Mouse (Mus musculus) heart, embryonic 10.5 days (tissue): ENCODE measurements around the gene Ccnt1. TPM values are rescaled to one million over a fixed set of nuclear protein-coding genes. Genes with fewer than 3 reads are reported as not detected.
"Not testable (repeated sequence)": the region's sequence is repeated elsewhere in the genome, so short reads cannot be mapped to it uniquely, and the experiment has no call there.

Source experiments
- DNase-seq: peaks from one replicate; pipeline ENCODE4 v3.0.0-alpha.2; 2017; ENCODE audit warnings: low spot score
- H3K27ac ChIP-seq: fragments of 300-500 bp; sonication (generic); 2 replicates; pipeline ENCODE4 v1.5.1; 2016; ENCODE audit warnings: mild to moderate bottlenecking
- H3K27me3 ChIP-seq: fragments of 300-500 bp; sonication (generic); 2 replicates; pipeline ENCODE4 v1.6.1; 2016; ENCODE audit warnings: mild to moderate bottlenecking; ENCODE audit not compliant: poor library complexity, insufficient read depth, severe bottlenecking
- H3K36me3 ChIP-seq: fragments of 300-500 bp; sonication (generic); 2 replicates; pipeline ENCODE4 v1.6.1; 2016; ENCODE audit warnings: mild to moderate bottlenecking, moderate library complexity
- H3K4me1 ChIP-seq: fragments of 300-500 bp; sonication (generic); 2 replicates; pipeline ENCODE4 v1.6.1; 2016; ENCODE audit warnings: mild to moderate bottlenecking
- H3K4me3 ChIP-seq: fragments of 300-500 bp; sonication (generic); 2 replicates; pipeline ENCODE4 v1.5.1; 2016; ENCODE audit warnings: mild to moderate bottlenecking, moderate library complexity
- H3K9me3 ChIP-seq: fragments of 300-500 bp; sonication (generic); 2 replicates; pipeline ENCODE4 v1.6.1; 2016; ENCODE audit warnings: mild to moderate bottlenecking, moderate library complexity
- WGBS: fragments of 180-500 bp; shearing (Covaris S2); methylation state at CpG from one replicate; pipeline ENCODE4 v1.1.7; 2016; 5-methylcytosine and 5-hydroxymethylcytosine counted together
- polyA plus RNA-seq: library from polyadenylated mRNA; unstranded; fragments of >200 nt; fragmentation: Nextera tagmentation; extraction: Ambion mirVana; gene quantifications from 2 replicates; pipeline ENCODE4 v1.2.1, GENCODE M21; 2016

The Ccnt1 gene
- polyA plus RNA-seq, 1 experiment from 2014 or later, result 53.0 TPM

GRCm38 (mm10) chr15:98589640-98590336, 19.1 kb upstream of the Ccnt1 start:
- Histone ChIP-seq H3K27ac (no peak overlapping the region), H3K9me3 (no peaks in the 10 kb centered on the region), H3K27me3 (no peaks in the 10 kb centered on the region), H3K4me3 (no peak overlapping the region), H3K4me1 (peaks cover 25% of the 10 kb centered on the region), H3K36me3 (peaks cover 67% of the 10 kb centered on the region)
- WGBS, result 54% methylated on average over 7 of the region's 7 CpGs
- DNase-seq, result no peak

- Histone ChIP-seq H3K4me1 (peaks cover 29% of the 10 kb centered on the region), H3K4me3 (no peak overlapping the region), H3K9me3 (no peaks in the 10 kb centered on the region), H3K36me3 (peaks cover 47% of the 10 kb centered on the region), H3K27me3 (no peaks in the 10 kb centered on the region), H3K27ac (no peak overlapping the region)
- DNase-seq, result no peak
- 84% methylated on average over 11 of the region's 11 CpGs for WGBS
Measured at GRCm38 (mm10) chr15:98587751-98588150, 17.0 kb upstream of the Ccnt1 start.

- Histone ChIP-seq H3K27ac (peak overlapping the region; percentile 67; the same call in 1 of the 2 replicates), H3K4me1 (peaks cover 33% of the 10 kb centered on the region), H3K36me3 (peaks cover 31% of the 10 kb centered on the region)
- not testable (repeated sequence) for H3K9me3 ChIP-seq, H3K4me3 ChIP-seq, DNase-seq, H3K27me3 ChIP-seq
- WGBS, result 63% methylated on average over 9 of the region's 9 CpGs
Measured at GRCm38 (mm10) chr15:98586141-98586540, 15.4 kb upstream of the Ccnt1 start.

GRCm38 (mm10) chr15:98585421-98585820, 14.7 kb upstream of the Ccnt1 start:
- Histone ChIP-seq H3K9me3 (no peaks in the 10 kb centered on the region), H3K36me3 (peaks cover 23% of the 10 kb centered on the region), H3K4me3 (no peak overlapping the region), H3K27ac (peak overlapping the region; percentile 67), H3K4me1 (peaks cover 31% of the 10 kb centered on the region), H3K27me3 (no peaks in the 10 kb centered on the region)
- no peak for DNase-seq
- WGBS, result 33% methylated on average over 7 of the region's 7 CpGs

GRCm38 (mm10) chr15:98582996-98583395, 12.3 kb upstream of the Ccnt1 start:
- no peak overlapping the region for H3K4me3 ChIP-seq
- H3K4me1 ChIP-seq, result peaks cover 30% of the 10 kb centered on the region
- no peak overlapping the region for H3K27ac ChIP-seq
- DNase-seq, result no peak
- no peaks in the 10 kb centered on the region for H3K36me3 ChIP-seq
- no peaks in the 10 kb centered on the region for H3K27me3 ChIP-seq
- no peaks in the 10 kb centered on the region for H3K9me3 ChIP-seq
- WGBS, result 69% methylated on average over 8 of the region's 8 CpGs

GRCm38 (mm10) chr15:98582410-98582809, 11.7 kb upstream of the Ccnt1 start:
- DNase-seq, result no peak
- Histone ChIP-seq H3K4me1 (peaks cover 30% of the 10 kb centered on the region), H3K4me3 (no peak overlapping the region), H3K9me3 (no peaks in the 10 kb centered on the region), H3K27ac (no peak overlapping the region), H3K27me3 (no peaks in the 10 kb centered on the region), H3K36me3 (no peaks in the 10 kb centered on the region)
- WGBS, result 77% methylated on average over 8 of the region's 8 CpGs

- DNase-seq, result peak; percentile 93
- Histone ChIP-seq H3K9me3 (no peaks in the 10 kb centered on the region), H3K36me3 (no peaks in the 10 kb centered on the region), H3K4me1 (peaks cover 18% of the 10 kb centered on the region; the same call in 1 of the 2 replicates), H3K27ac (no peak overlapping the region), H3K4me3 (no peak overlapping the region), H3K27me3 (no peaks in the 10 kb centered on the region)
- WGBS, result 34% methylated on average over 5 of the region's 5 CpGs
Measured at GRCm38 (mm10) chr15:98579795-98580464, 9.2 kb upstream of the Ccnt1 start.

- Histone ChIP-seq H3K27me3 (no peaks in the 10 kb centered on the region), H3K36me3 (no peaks in the 10 kb centered on the region), H3K27ac (no peak overlapping the region), H3K4me1 (peaks cover 13% of the 10 kb centered on the region; the same call in 1 of the 2 replicates), H3K9me3 (no peaks in the 10 kb centered on the region), H3K4me3 (no peak overlapping the region)
- peak; percentile 58 for DNase-seq
- WGBS, result 93% methylated on average over 2 of the region's 2 CpGs
Measured at GRCm38 (mm10) chr15:98579310-98579709, 8.6 kb upstream of the Ccnt1 start.

- 75% methylated on average over 4 of the region's 4 CpGs for WGBS
- H3K4me3 ChIP-seq, result no peak overlapping the region
- H3K27ac ChIP-seq, result no peak overlapping the region
- H3K4me1 ChIP-seq, result peaks cover 8% of the 10 kb centered on the region
- DNase-seq, result peak; percentile 67
- no peaks in the 10 kb centered on the region for H3K36me3 ChIP-seq
- no peaks in the 10 kb centered on the region for H3K27me3 ChIP-seq
- H3K9me3 ChIP-seq, result no peaks in the 10 kb centered on the region
Measured at GRCm38 (mm10) chr15:98573293-98573692, 2.6 kb upstream of the Ccnt1 start.

- Histone ChIP-seq H3K27me3 (no peaks in the 10 kb centered on the region), H3K4me1 (peaks cover 23% of the 10 kb centered on the region), H3K9me3 (no peaks in the 10 kb centered on the region), H3K4me3 (no peak overlapping the region), H3K27ac (no peak overlapping the region), H3K36me3 (peaks cover 4% of the 10 kb centered on the region; the same call in 1 of the 2 replicates)
- DNase-seq, result peak; percentile 69
- WGBS, result 71% methylated on average over 4 of the region's 4 CpGs
Measured at GRCm38 (mm10) chr15:98569795-98570365, 843 bp downstream of the Ccnt1 start.

- Histone ChIP-seq H3K36me3 (peaks cover 4% of the 10 kb centered on the region; the same call in 1 of the 2 replicates), H3K27me3 (no peaks in the 10 kb centered on the region), H3K9me3 (no peaks in the 10 kb centered on the region), H3K4me1 (peaks cover 23% of the 10 kb centered on the region), H3K4me3 (peak overlapping the region; percentile 96), H3K27ac (peak overlapping the region; percentile 95)
- DNase-seq, result peak; percentile 13
- WGBS, result 71% methylated on average over 7 of the region's 7 CpGs
Measured at GRCm38 (mm10) chr15:98569216-98569615, 1.5 kb downstream of the Ccnt1 start.

- peak; percentile 75 for DNase-seq
- Histone ChIP-seq H3K4me1 (peaks cover 23% of the 10 kb centered on the region), H3K27me3 (no peaks in the 10 kb centered on the region), H3K36me3 (peaks cover 12% of the 10 kb centered on the region), H3K27ac (peak overlapping the region; percentile 95), H3K9me3 (no peaks in the 10 kb centered on the region), H3K4me3 (peak overlapping the region; percentile 96)
- WGBS, result 8% methylated on average over 22 of the region's 22 CpGs
Measured at GRCm38 (mm10) chr15:98568256-98569033, 2.3 kb downstream of the Ccnt1 start.
